Mouse (Mus musculus): ENCODE measurements around the gene Dgkh.

GRCm38 (mm10) chr14:78669986-78670385 lies 62.6 kb downstream of the Dgkh start:
- TF ChIP-seq CTCF (IDR thresholded peaks at IDR 0.05; ENCODE audit: low read depth) (peak; percentile 76), EP300 (optimal IDR thresholded peaks at IDR 0.05) (no peak)

All from stomach, postnatal 0 days (tissue).